Mouse (Mus musculus): Measurements from ENCODE around the gene Pnrc1. TPM values are rescaled to one million over a fixed set of nuclear protein-coding genes. Genes with fewer than 3 reads are reported as not detected.

Pnrc1 gene
- polyA plus RNA-seq, 1 experiment from 2014 or later: 131 TPM

DNA sequence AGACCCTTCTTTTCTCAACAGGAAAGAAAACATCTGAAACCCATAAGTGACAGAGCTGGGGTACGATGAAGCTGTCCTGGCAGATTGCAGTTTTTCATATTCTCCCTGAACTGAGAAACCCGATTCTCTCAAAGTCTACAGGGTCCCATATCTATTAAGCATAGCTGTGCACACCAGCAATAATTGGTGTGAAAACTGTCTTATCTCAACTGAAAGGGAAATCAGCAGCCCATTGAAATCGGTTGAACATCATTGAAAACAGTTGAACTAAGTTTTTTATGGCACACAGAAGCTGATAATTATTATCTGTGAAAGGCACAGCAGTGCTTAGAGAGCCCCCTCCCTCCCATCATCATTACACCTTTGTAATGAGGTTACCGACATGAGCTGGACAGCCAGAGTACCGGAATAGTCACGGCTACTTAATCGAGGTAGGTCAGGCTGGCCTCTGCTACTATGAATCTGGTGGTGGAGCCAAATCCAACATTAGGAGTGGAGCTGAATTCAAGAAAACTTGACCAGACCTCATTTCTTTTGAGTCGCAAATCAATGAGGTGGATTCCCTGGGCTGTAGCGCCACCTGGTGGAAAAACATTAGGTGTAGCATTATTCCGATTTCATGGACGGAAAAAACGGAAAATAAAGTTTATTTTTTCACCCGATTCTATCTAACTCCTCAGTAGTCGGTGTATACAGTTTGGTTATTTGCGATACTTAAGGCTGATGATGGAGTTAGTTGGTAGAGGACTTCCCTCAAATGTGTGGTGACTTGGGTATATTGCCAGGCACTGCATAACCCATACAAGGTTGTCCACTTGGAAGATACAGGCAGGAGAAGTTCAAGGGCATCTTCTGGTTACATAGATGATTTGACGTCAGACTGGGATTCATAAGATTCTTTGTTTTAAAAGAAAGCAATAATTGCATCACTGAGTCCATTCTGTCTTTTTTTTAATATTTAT is 2.7 kb upstream of the Pnrc1 start:
- TF ChIP-seq CTCF (IDR thresholded peaks at IDR 0.05; ENCODE audit: low read depth): peak; percentile 90
- Histone ChIP-seq H3K9ac (ENCODE audit: low read depth, low read length) (no peak overlapping the region), H3K36me3 (ENCODE audit: control insufficient read depth, insufficient read depth) (no peaks in the 10 kb centered on the region), H3K4me3 (ENCODE audit: low read depth, low read length) (no peak overlapping the region), H3K4me2 (replicated peaks; ENCODE audit: low read depth) (peak overlapping the region; percentile 25), H3K27ac (ENCODE audit: low read depth, low read length) (no peak overlapping the region), H3K4me1 (replicated peaks; ENCODE audit: control insufficient read depth, insufficient read depth, low read length) (no peaks in the 10 kb centered on the region), H3K27me3 (replicated peaks; ENCODE audit: control insufficient read depth, insufficient read depth, low read length) (no peaks in the 10 kb centered on the region), H3K9me3 (ENCODE audit: control insufficient read depth) (no peaks in the 10 kb centered on the region)
- 17% methylated on average over 16 of the region's 16 CpGs for WGBS
- no peak for ATAC-seq

DNA sequence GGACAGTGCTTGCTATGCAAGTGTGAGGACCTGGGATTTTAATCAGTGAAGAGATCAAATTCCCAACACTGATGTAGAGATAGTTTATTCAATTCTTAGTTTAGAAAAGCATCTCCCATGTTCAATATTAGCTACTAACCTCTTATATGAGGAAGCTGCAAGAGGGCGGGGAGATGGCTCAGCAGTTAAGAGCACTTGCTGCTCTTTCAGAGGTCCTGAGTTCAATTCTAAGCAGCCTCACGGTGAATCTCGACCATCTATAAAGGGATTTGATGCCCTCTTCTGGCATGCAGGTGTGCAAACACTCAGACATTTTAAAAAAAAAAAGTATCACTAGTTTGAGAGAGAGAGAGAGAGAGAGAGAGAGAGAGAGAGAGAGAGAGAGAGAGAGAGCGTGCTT is 915 bp upstream of the Pnrc1 start:
- Histone ChIP-seq H3K27me3 (replicated peaks; ENCODE audit: control insufficient read depth, insufficient read depth, low read length) (no peaks in the 10 kb centered on the region), H3K4me1 (replicated peaks; ENCODE audit: control insufficient read depth, insufficient read depth, low read length) (no peaks in the 10 kb centered on the region), H3K9ac (ENCODE audit: low read depth, low read length) (no peak overlapping the region), H3K9me3 (ENCODE audit: control insufficient read depth) (no peaks in the 10 kb centered on the region), H3K27ac (ENCODE audit: low read depth, low read length) (no peak overlapping the region), H3K36me3 (ENCODE audit: control insufficient read depth, insufficient read depth) (no peaks in the 10 kb centered on the region), H3K4me2 (replicated peaks; ENCODE audit: low read depth) (no peak overlapping the region), H3K4me3 (ENCODE audit: low read depth, low read length) (no peak overlapping the region)
- WGBS: 52% methylated on average over 4 of the region's 4 CpGs
- peak; percentile 59 for TF ChIP-seq CTCF (IDR thresholded peaks at IDR 0.05; ENCODE audit: low read depth)
- no peak for ATAC-seq

DNA sequence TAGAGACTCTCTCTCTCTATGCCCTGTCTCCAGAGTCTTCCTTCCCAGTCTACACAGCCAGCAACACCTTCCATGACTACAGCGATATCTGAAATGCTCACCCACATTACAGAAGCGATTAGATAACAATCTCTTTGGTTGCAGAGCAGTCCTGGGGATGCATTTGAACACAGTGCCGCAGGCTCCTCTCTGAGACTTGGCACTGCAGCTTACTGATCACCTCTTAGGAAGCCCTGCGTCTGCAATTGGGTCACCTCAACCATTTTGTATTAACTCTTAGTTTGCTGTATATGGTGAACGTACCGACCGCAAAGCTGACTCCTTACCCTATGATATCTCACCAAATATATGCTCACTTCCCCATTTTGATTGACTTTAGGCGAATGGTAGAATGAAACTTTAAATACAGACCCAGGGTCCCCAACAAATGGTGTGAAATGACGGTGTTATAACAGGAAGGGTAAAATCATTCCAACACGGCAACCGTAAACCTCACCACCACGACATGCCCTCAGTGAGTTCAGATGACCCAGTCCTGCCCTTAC is 785 bp downstream of the Pnrc1 start:
- H3K36me3 ChIP-seq (ENCODE audit: control insufficient read depth, insufficient read depth): no peaks in the 10 kb centered on the region
- H3K27me3 ChIP-seq (replicated peaks; ENCODE audit: control insufficient read depth, insufficient read depth, low read length): no peaks in the 10 kb centered on the region
- WGBS: 88% methylated on average over 12 of the region's 12 CpGs
- no peak overlapping the region for H3K27ac ChIP-seq (ENCODE audit: low read depth, low read length)
- no peaks in the 10 kb centered on the region for H3K4me1 ChIP-seq (replicated peaks; ENCODE audit: control insufficient read depth, insufficient read depth, low read length)
- no peaks in the 10 kb centered on the region for H3K9me3 ChIP-seq (ENCODE audit: control insufficient read depth)
- no peak for ATAC-seq
- no peak for TF ChIP-seq CTCF (IDR thresholded peaks at IDR 0.05; ENCODE audit: low read depth)
- H3K4me2 ChIP-seq (replicated peaks; ENCODE audit: low read depth): no peak overlapping the region; the same call in 1 of the 2 replicates
- no peak overlapping the region for H3K9ac ChIP-seq (ENCODE audit: low read depth, low read length)
- H3K4me3 ChIP-seq (ENCODE audit: low read depth, low read length): no peak overlapping the region

GRCm38 (mm10) chr4:33285448-33285847 is 4.5 kb downstream of the Pnrc1 start:
- no peak overlapping the region for H3K9ac ChIP-seq (ENCODE audit: low read depth, low read length)
- H3K4me3 ChIP-seq (ENCODE audit: low read depth, low read length): no peak overlapping the region
- ATAC-seq: no peak
- no peaks in the 10 kb centered on the region for H3K4me1 ChIP-seq (replicated peaks; ENCODE audit: control insufficient read depth, insufficient read depth, low read length)
- H3K36me3 ChIP-seq (ENCODE audit: control insufficient read depth, insufficient read depth): no peaks in the 10 kb centered on the region
- H3K4me2 ChIP-seq (replicated peaks; ENCODE audit: low read depth): no peak overlapping the region
- 83% methylated on average over 8 of the region's 8 CpGs for WGBS
- no peaks in the 10 kb centered on the region for H3K9me3 ChIP-seq (ENCODE audit: control insufficient read depth)
- TF ChIP-seq CTCF (IDR thresholded peaks at IDR 0.05; ENCODE audit: low read depth): no peak
- no peaks in the 10 kb centered on the region for H3K27me3 ChIP-seq (replicated peaks; ENCODE audit: control insufficient read depth, insufficient read depth, low read length)
- H3K27ac ChIP-seq (ENCODE audit: low read depth, low read length): no peak overlapping the region

DNA sequence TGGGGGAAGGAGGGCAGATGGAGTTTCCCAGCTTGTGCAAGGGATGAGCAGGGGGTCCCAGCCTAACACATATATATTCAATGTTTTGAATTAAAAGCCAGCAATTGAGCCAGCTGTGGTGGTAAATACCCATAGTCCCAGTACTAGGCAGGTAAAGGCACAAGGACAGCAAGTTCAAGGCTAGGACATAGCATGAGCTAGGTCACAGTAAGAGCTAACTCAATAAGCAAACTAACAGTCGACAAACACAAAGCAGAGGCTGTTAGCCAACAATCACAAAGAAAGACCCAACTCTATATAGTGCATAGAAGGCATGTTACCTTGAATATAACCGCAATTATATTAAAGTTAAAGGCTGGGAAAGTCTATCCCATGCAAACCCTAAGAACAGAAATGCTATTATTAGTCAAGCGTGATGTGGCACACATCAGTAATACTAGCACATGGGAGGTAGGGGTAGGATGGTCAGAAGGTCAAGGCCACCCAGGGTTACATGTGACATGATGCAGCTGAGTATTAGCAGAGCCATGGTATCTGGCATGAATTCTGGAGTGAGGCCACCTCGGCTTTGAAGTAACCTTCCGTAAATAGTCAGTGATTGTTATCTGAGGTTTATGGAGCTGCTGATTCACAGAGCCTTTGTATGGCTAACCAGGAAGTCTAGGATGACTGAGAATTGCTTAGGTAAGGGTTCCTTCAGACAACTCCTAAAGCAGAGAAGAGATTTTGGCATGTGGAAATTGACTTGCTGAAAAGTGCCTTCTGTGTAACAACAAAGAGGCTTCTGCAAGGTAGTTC is 5.7 kb downstream of the Pnrc1 start:
- Histone ChIP-seq H3K27me3 (replicated peaks; ENCODE audit: control insufficient read depth, insufficient read depth, low read length) (no peaks in the 10 kb centered on the region), H3K9me3 (ENCODE audit: control insufficient read depth) (no peaks in the 10 kb centered on the region), H3K27ac (ENCODE audit: low read depth, low read length) (peak overlapping the region; percentile 30), H3K4me2 (replicated peaks; ENCODE audit: low read depth) (no peak overlapping the region), H3K9ac (ENCODE audit: low read depth, low read length) (no peak overlapping the region), H3K4me1 (replicated peaks; ENCODE audit: control insufficient read depth, insufficient read depth, low read length) (no peaks in the 10 kb centered on the region), H3K36me3 (ENCODE audit: control insufficient read depth, insufficient read depth) (no peaks in the 10 kb centered on the region), H3K4me3 (ENCODE audit: low read depth, low read length) (no peak overlapping the region)
- ATAC-seq: peak; percentile 61
- TF ChIP-seq CTCF (IDR thresholded peaks at IDR 0.05; ENCODE audit: low read depth): no peak
- WGBS: 45% methylated on average over 5 of the region's 5 CpGs

Data from intestine, postnatal 0 days (tissue).